Mouse (Mus musculus) heart, adult 2 months (tissue): Measurements from ENCODE around the gene Gm49369.

ENCODE experiments used
- CTCF ChIP-seq: fragments of 200-600 bp; IDR thresholded peaks from 2 replicates; pipeline ENCODE4 v1.8.1; 2022; ENCODE audit warnings: antibody characterized with exemption, mild to moderate bottlenecking, moderate library complexity
- EP300 ChIP-seq: fragments of 200-500 bp; IDR thresholded peaks from 2 replicates; pipeline ENCODE4 v1.6.1; 2011; ENCODE audit warnings: low read depth, low read length, control low read depth; ENCODE audit not compliant: insufficient read depth
- POLR2A ChIP-seq: fragments of 200-500 bp; IDR thresholded peaks from 2 replicates; pipeline ENCODE4 v1.6.1; 2011; ENCODE audit warnings: mild to moderate bottlenecking, low read depth, low read length, control low read depth; ENCODE audit not compliant: insufficient read depth

GRCm38 (mm10) chr7:142335151-142335550 is 47.3 kb downstream of the Gm49369 start:
- TF ChIP-seq POLR2A = no peak
- no peak for TF ChIP-seq CTCF
- no peak for TF ChIP-seq EP300
